Mouse (Mus musculus) small intestine, adult 2 months (tissue): ENCODE data around the gene Ttc7.

Experiments used
- CTCF ChIP-seq: fragments of 200-500 bp; IDR thresholded peaks from 2 replicates; pipeline ENCODE4 v1.5.1; 2012; ENCODE audit warnings: low read depth, mild to moderate bottlenecking, control low read depth, inconsistent platforms, low read length, moderate library complexity, mixed read lengths; ENCODE audit not compliant: insufficient replicate concordance, insufficient read length; ENCODE audit errors: extremely low read depth
- POLR2A ChIP-seq: fragments of 200-500 bp; IDR thresholded peaks from 2 replicates; pipeline ENCODE4 v1.6.1; 2012; ENCODE audit warnings: low read depth, mild to moderate bottlenecking, control low read depth, inconsistent platforms, low read length, moderate library complexity

- TF ChIP-seq CTCF, result no peak
- TF ChIP-seq POLR2A, result 0 out of 2 replicates have a peak, but pooled peaks have one; percentile 11
These were observed 6.7 kb downstream of the Ttc7 start for GRCm38 (mm10) chr17:87289367-87289766.
